Mouse (Mus musculus) colon, adult 2 months (tissue): ENCODE results near the gene Glis3. TPM values are rescaled to one million over a fixed set of nuclear protein-coding genes. Genes with fewer than 3 reads are reported as not detected.

Experiments used
- polyA plus RNA-seq: library from polyadenylated mRNA; depleted of rRNA; stranded (reverse); fragments of >200 nt; gene quantifications from 2 replicates; pipeline ENCODE4 v1.2.3, GENCODE M21; 2012; rRNA removed

The Glis3 gene
- 3.9 and 5.0 TPM in 2 replicates for polyA plus RNA-seq

DNA sequence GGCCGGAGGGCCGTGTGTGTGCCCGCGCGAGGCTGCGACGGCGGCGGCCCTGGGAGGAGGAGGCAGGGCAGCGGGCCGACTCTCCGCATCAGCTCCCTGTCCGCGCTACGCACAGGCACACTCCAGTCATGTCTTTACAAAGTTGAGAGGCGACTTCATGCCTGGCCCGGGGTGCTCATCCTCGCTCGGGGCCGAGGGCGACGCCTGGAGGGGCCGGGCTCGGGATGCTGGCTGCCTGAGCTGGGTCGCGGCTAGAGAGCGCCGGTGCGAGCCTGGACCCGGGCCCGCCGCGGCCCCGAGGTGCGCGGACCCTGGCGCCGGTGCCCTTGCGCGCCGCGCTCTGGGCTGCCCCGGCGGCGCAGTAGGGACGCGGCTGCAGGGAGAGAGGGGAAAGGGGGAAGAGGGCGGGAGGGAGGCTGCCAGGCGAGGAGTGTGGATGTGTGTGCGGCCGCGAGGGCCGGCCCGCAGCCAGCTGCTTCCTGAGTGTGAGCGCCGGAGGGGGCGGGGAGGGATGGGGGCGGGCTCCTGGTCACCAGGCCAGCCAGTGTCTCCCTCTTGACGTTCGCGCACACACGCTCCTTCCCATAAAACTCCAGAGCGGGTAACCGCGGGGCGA lies at the start of gene Glis3:
Gene Glis3 (minus strand): TSS at position 302 of the 616 bp plus-strand sequence.

Other genes starting within 250 kb of the Glis3 start
- gene Slc1a1, start 155.0 kb upstream of the Glis3 start, polyA plus RNA-seq: 15.6 and 19.4 TPM in 2 replicates